Comparison of ENCODE assay signal across 13 mouse cellular contexts in the genomic region with DNA sequence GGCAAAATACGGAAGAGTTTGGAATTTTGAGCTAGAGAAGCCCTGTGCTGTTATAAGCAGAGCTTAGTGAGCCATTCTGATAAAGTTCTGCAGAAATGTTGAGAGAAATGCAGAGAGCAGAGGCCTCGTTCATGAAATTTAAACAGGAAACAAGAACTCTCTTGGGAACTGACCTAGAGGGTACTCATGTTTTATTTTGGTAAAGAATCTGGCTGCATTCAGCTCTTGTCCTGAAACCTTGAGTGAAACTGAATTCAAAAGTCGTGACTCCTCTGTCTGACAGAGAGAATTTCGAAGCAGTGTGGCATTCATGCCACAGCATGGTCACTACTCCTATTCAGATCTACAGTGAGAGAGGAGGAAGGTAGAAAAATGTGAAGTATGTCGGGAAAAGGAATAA. TPM values are rescaled to one million over a fixed set of nuclear protein-coding genes. Genes with fewer than 3 reads are reported as not detected.
DNase-seq lines count a peak whose midpoint lies in the region; ATAC-seq and TF ChIP-seq lines count a peak whose summit lies in the region.
"Had no signal": no experiment of that assay in that cellular context is flagged by ENCODE, and none has a peak within 500 bp of the region (broad histone marks: within the 10 kb centered on the region; RNA-seq: fewer than 3 reads in every experiment).

No protein-coding gene starts in this region.

- no peaks in the 10 kb centered on the region for H3K36me3 ChIP-seq in intestine, embryonic 14.5 days (ENCODE audit: control insufficient read depth, insufficient read depth, low read length)
- no peaks in the 10 kb centered on the region for H3K36me3 ChIP-seq in intestine, postnatal 0 days (ENCODE audit: control insufficient read depth, insufficient read depth)
- H3K36me3 ChIP-seq in midbrain, embryonic 10.5 days, result no peaks in the 10 kb centered on the region
- no peaks in the 10 kb centered on the region for H3K36me3 ChIP-seq in midbrain, postnatal 0 days (ENCODE audit: insufficient read depth, low read length)
- no peaks in the 10 kb centered on the region for H3K36me3 ChIP-seq in stomach, postnatal 0 days (ENCODE audit: control insufficient read depth, insufficient read depth, low read length)
- H3K36me3 ChIP-seq: neural tube, embryonic 12.5 days had no signal

- DNase-seq in intestine, embryonic 14.5 days (ENCODE audit: low spot score), result no peak
- no peak for DNase-seq in midbrain, embryonic 10.5 days (ENCODE audit: low spot score)
- no peak for DNase-seq in midbrain, postnatal 0 days (ENCODE audit: low spot score)
- no peak for DNase-seq in stomach, postnatal 0 days (ENCODE audit: low spot score)
- DNase-seq in left cerebral cortex, adult 18-20 months (ENCODE audit: low spot score in 2 of 2), result no peak
- DNase-seq: cerebellum, postnatal 25 days; heart, adult 11 months; kidney, postnatal 14 days had no signal

- peaks cover 17% of the 10 kb centered on the region for H3K4me1 ChIP-seq in intestine, embryonic 14.5 days (replicated peaks; ENCODE audit: control insufficient read depth, insufficient read depth, low read length)
- 0 out of 2 replicates have a peak, but pooled peaks cover 2% of the 10 kb centered on the region for H3K4me1 ChIP-seq in intestine, postnatal 0 days (replicated peaks; ENCODE audit: control insufficient read depth, insufficient read depth, low read length)
- peaks cover 21% of the 10 kb centered on the region for H3K4me1 ChIP-seq in midbrain, embryonic 10.5 days
- H3K4me1 ChIP-seq in midbrain, postnatal 0 days (ENCODE audit: insufficient read depth, low read length), result no peaks in the 10 kb centered on the region
- H3K4me1 ChIP-seq in embryonic fibroblast, embryonic 13.5 days (ENCODE audit: control insufficient read depth, insufficient read depth, low read length), result peaks cover 3% of the 10 kb centered on the region
- H3K4me1 ChIP-seq in stomach, postnatal 0 days (replicated peaks; ENCODE audit: control insufficient read depth, insufficient read depth), result peaks cover 2% of the 10 kb centered on the region; the same call in 1 of the 2 replicates

- no peak overlapping the region for H3K4me3 ChIP-seq in intestine, embryonic 14.5 days (ENCODE audit: low read depth, low read length)
- no peak overlapping the region for H3K4me3 ChIP-seq in intestine, postnatal 0 days (ENCODE audit: low read depth, low read length)
- no peak overlapping the region for H3K4me3 ChIP-seq in midbrain, embryonic 10.5 days
- no peak overlapping the region for H3K4me3 ChIP-seq in midbrain, postnatal 0 days (ENCODE audit: low read depth, low read length)
- no peak overlapping the region for H3K4me3 ChIP-seq in embryonic fibroblast, embryonic 13.5 days (ENCODE audit: insufficient read depth, low read length)
- no peak overlapping the region for H3K4me3 ChIP-seq in stomach, postnatal 0 days (ENCODE audit: low read depth, low read length)
- H3K4me3 ChIP-seq: megakaryocyte, embryonic 14.5 days; neural tube, embryonic 12.5 days had no signal

- no peaks in the 10 kb centered on the region for H3K9me3 ChIP-seq in intestine, embryonic 14.5 days (ENCODE audit: control insufficient read depth, low read length)
- H3K9me3 ChIP-seq in intestine, postnatal 0 days (ENCODE audit: control insufficient read depth), result no peaks in the 10 kb centered on the region
- no peaks in the 10 kb centered on the region for H3K9me3 ChIP-seq in midbrain, embryonic 10.5 days (replicated peaks)
- H3K9me3 ChIP-seq in midbrain, postnatal 0 days (ENCODE audit: low read length), result no peaks in the 10 kb centered on the region
- no peaks in the 10 kb centered on the region for H3K9me3 ChIP-seq in stomach, postnatal 0 days (ENCODE audit: control insufficient read depth, low read length)
- H3K9me3 ChIP-seq: megakaryocyte, embryonic 14.5 days; neural tube, embryonic 12.5 days had no signal

- H3K9ac ChIP-seq in intestine, embryonic 14.5 days (ENCODE audit: low read length), result no peak overlapping the region
- no peak overlapping the region for H3K9ac ChIP-seq in intestine, postnatal 0 days (ENCODE audit: low read depth, low read length)
- no peak overlapping the region for H3K9ac ChIP-seq in midbrain, postnatal 0 days (replicated peaks; ENCODE audit: low read length, poor library complexity, severe bottlenecking)
- no peak overlapping the region for H3K9ac ChIP-seq in stomach, postnatal 0 days (ENCODE audit: low read length)
- H3K9ac ChIP-seq: neural tube, embryonic 12.5 days had no signal

- TF ChIP-seq EP300 in stomach, postnatal 0 days (optimal IDR thresholded peaks at IDR 0.05), result no peak

- no peak for TF ChIP-seq CTCF in intestine, postnatal 0 days (IDR thresholded peaks at IDR 0.05; ENCODE audit: low read depth)
- TF ChIP-seq CTCF in midbrain, postnatal 0 days (IDR thresholded peaks at IDR 0.05), result no peak
- no peak for TF ChIP-seq CTCF in embryonic fibroblast, embryonic 13.5 days (IDR thresholded peaks at IDR 0.05; ENCODE audit: borderline replicate concordance, insufficient read depth, low read length)
- no peak for TF ChIP-seq CTCF in stomach, postnatal 0 days (IDR thresholded peaks at IDR 0.05; ENCODE audit: low read depth)

- no peak for TF ChIP-seq POLR2A in embryonic fibroblast, embryonic 13.5 days (IDR thresholded peaks at IDR 0.05; ENCODE audit: low read depth, low read length)

- no peak overlapping the region for H3K4me2 ChIP-seq in intestine, embryonic 14.5 days (ENCODE audit: low read length)
- no peak overlapping the region for H3K4me2 ChIP-seq in intestine, postnatal 0 days (replicated peaks; ENCODE audit: low read depth)
- H3K4me2 ChIP-seq in midbrain, postnatal 0 days (ENCODE audit: low read depth, low read length, poor library complexity, severe bottlenecking), result no peak overlapping the region
- no peak overlapping the region for H3K4me2 ChIP-seq in stomach, postnatal 0 days (replicated peaks; ENCODE audit: low read depth)
- H3K4me2 ChIP-seq: neural tube, embryonic 12.5 days had no signal

- H3K27me3 ChIP-seq in intestine, embryonic 14.5 days (replicated peaks; ENCODE audit: control insufficient read depth, insufficient read depth, low read length), result no peaks in the 10 kb centered on the region
- no peaks in the 10 kb centered on the region for H3K27me3 ChIP-seq in intestine, postnatal 0 days (replicated peaks; ENCODE audit: control insufficient read depth, insufficient read depth, low read length)
- no peaks in the 10 kb centered on the region for H3K27me3 ChIP-seq in midbrain, embryonic 10.5 days (ENCODE audit: low read depth, poor library complexity, severe bottlenecking)
- H3K27me3 ChIP-seq in midbrain, postnatal 0 days (ENCODE audit: insufficient read depth, low read length), result no peaks in the 10 kb centered on the region
- H3K27me3 ChIP-seq in stomach, postnatal 0 days (ENCODE audit: control insufficient read depth, insufficient read depth, low read length), result no peaks in the 10 kb centered on the region
- H3K27me3 ChIP-seq: neural tube, embryonic 12.5 days had no signal

- H3K27ac ChIP-seq in intestine, embryonic 14.5 days (ENCODE audit: low read depth), result peak overlapping the region; percentile 39
- no peak overlapping the region for H3K27ac ChIP-seq in intestine, postnatal 0 days (ENCODE audit: low read depth, low read length)
- 0 out of 2 replicates have a peak overlapping the region, but pooled peaks have one; percentile 4 for H3K27ac ChIP-seq in midbrain, embryonic 10.5 days (replicated peaks)
- H3K27ac ChIP-seq in midbrain, postnatal 0 days (ENCODE audit: low read depth, low read length), result no peak overlapping the region; the same call in 1 of the 2 replicates
- H3K27ac ChIP-seq in embryonic fibroblast, embryonic 13.5 days (ENCODE audit: insufficient read depth, low read length), result peak overlapping the region; percentile 58; the same call in 1 of the 2 replicates
- 0 out of 2 replicates have a peak overlapping the region, but pooled peaks have one; percentile 24 for H3K27ac ChIP-seq in stomach, postnatal 0 days (replicated peaks)
- H3K27ac ChIP-seq: neural tube, embryonic 12.5 days had no signal

- ATAC-seq in intestine, embryonic 14.5 days (replicated peaks; ENCODE audit: low FRiP score, low TSS enrichment, low read depth), result no peak
- ATAC-seq in intestine, postnatal 0 days, result no peak
- no peak for ATAC-seq in midbrain, postnatal 0 days (ENCODE audit: low FRiP score)
- no peak for ATAC-seq in stomach, postnatal 0 days (ENCODE audit: low FRiP score, low TSS enrichment)
- ATAC-seq: forebrain, embryonic 16.5 days had no signal

- 36% methylated on average over 5 of the region's 5 CpGs for WGBS in intestine, embryonic 14.5 days
- WGBS in intestine, postnatal 0 days, result 55% methylated on average over 5 of the region's 5 CpGs
- WGBS in midbrain, embryonic 10.5 days, result 63% methylated on average over 5 of the region's 5 CpGs
- 51% methylated on average over 5 of the region's 5 CpGs for WGBS in midbrain, postnatal 0 days
- WGBS in stomach, postnatal 0 days, result 34% methylated on average over 5 of the region's 5 CpGs

RNA-seq across cellular contexts. Expression of a gene that starts 39.6 kb away (rescaled TPM):
- polyA plus RNA-seq in intestine, embryonic 14.5 days (2014; fragmentation: Nextera tagmentation; extraction: Ambion mirVana), result 75.3 and 80.3 TPM in 2 replicates
- polyA plus RNA-seq in intestine, postnatal 0 days (2015; fragmentation: Nextera tagmentation; extraction: Ambion mirVana), result 47.1 and 49.7 TPM in 2 replicates
- 39.0 and 43.8 TPM in 2 replicates for polyA plus RNA-seq in midbrain, embryonic 10.5 days (2016; fragmentation: Nextera tagmentation; extraction: Ambion mirVana)
- 40.8 and 51.4 TPM in 2 replicates for total RNA-seq in midbrain, postnatal 0 days (2014; rRNA removed)
- 74.6 and 77.3 TPM in 2 replicates for polyA plus RNA-seq in midbrain, postnatal 0 days (2015; fragmentation: Nextera tagmentation; extraction: Ambion mirVana)
- polyA plus RNA-seq in embryonic fibroblast, embryonic 13.5 days (2011; ENCODE audit: insufficient read length, low read depth, missing spikeins), result 40.4 and 40.8 TPM in 2 replicates
- polyA plus RNA-seq in stomach, postnatal 0 days (2015; fragmentation: Nextera tagmentation; extraction: Ambion mirVana), result 110 and 119 TPM in 2 replicates
- 10 to 100 TPM; 27.2 to 32.0 TPM for total RNA-seq in left cerebral cortex, adult 18-20 months (2021)

Comparison
In these comparisons a context has a peak if more than half of its experiments do, and no peak if none do; other contexts are left out.
1. H3K27ac ChIP-seq: peak in intestine, embryonic 14.5 days (single experiment), midbrain, embryonic 10.5 days (single experiment), embryonic fibroblast, embryonic 13.5 days (single experiment) and stomach, postnatal 0 days (single experiment); none in intestine, postnatal 0 days (single experiment) and midbrain, postnatal 0 days (single experiment).